Mouse (Mus musculus) embryonic facial prominence, embryonic 14.5 days (tissue): ENCODE results near the gene 1700023F06Rik. TPM values are rescaled to one million over a fixed set of nuclear protein-coding genes. Genes with fewer than 3 reads are reported as not detected.

Experiments used
- ATAC-seq: fragments of 200-750 bp; cut with Nextera tagmentation; 2 replicates; pipeline ENCODE4 v1.8.0; 2017; ENCODE audit warnings: low read depth, moderate number of reproducible peaks, moderate TSS enrichment
- DNase-seq: peaks from one replicate; pipeline ENCODE4 v3.0.0-alpha.2; 2015; ENCODE audit warnings: low spot score
- H3K27ac ChIP-seq: fragments of 300-500 bp; sonication (generic); replicated peaks from 2 replicates; pipeline ENCODE4 v1.5.1; 2014; ENCODE audit warnings: low read depth, mild to moderate bottlenecking, low read length, moderate library complexity
- H3K27me3 ChIP-seq: fragments of 300-500 bp; sonication (generic); replicated peaks from 2 replicates; pipeline ENCODE4 v1.6.1; 2014; ENCODE audit warnings: low read length; ENCODE audit not compliant: control insufficient read depth, insufficient read depth
- H3K36me3 ChIP-seq: fragments of 300-500 bp; sonication (generic); 2 replicates; pipeline ENCODE4 v1.6.1; 2014; ENCODE audit warnings: low read length, mixed read lengths; ENCODE audit not compliant: control insufficient read depth, insufficient read depth
- H3K4me1 ChIP-seq: fragments of 300-500 bp; sonication (generic); 2 replicates; pipeline ENCODE4 v1.6.1; 2014; ENCODE audit warnings: antibody characterized with exemption, low read length; ENCODE audit not compliant: control insufficient read depth, insufficient read depth
- H3K4me2 ChIP-seq: fragments of 300-500 bp; sonication (generic); 2 replicates; pipeline ENCODE4 v1.6.1; 2014; ENCODE audit warnings: low read depth, mild to moderate bottlenecking, low read length, moderate library complexity, mixed read lengths
- H3K4me3 ChIP-seq: fragments of 300-500 bp; sonication (generic); 2 replicates; pipeline ENCODE4 v1.5.1; 2014; ENCODE audit warnings: low read depth, mild to moderate bottlenecking, low read length
- H3K9ac ChIP-seq: fragments of 300-500 bp; sonication (generic); 2 replicates; pipeline ENCODE4 v1.6.1; 2014; ENCODE audit warnings: low read depth, mild to moderate bottlenecking, low read length, moderate library complexity, mixed read lengths
- H3K9me3 ChIP-seq: fragments of 300-500 bp; sonication (generic); 2 replicates; pipeline ENCODE4 v1.6.1; 2016; ENCODE audit warnings: low read length; ENCODE audit not compliant: control insufficient read depth
- WGBS: fragments of 180-500 bp; shearing (Covaris S2); extraction: QIAGEN DNeasy Blood & Tissue Kit; methylation state at CpG from one replicate; pipeline ENCODE4 v1.1.7; 2014; 5-methylcytosine and 5-hydroxymethylcytosine counted together
- polyA plus RNA-seq: library from polyadenylated mRNA; unstranded; fragments of >200 nt; fragmentation: Nextera tagmentation; extraction: Ambion mirVana; gene quantifications from 2 replicates; pipeline ENCODE4 v1.2.1, GENCODE M21; 2014

Gene 1700023F06Rik
- polyA plus RNA-seq, 1 experiment from 2014 or later, result 1.6 TPM

GRCm38 (mm10) chr11:103161449-103161848 lies 46.9 kb downstream of the 1700023F06Rik start:
- H3K27ac ChIP-seq, result no peak overlapping the region
- DNase-seq (no peak), ATAC-seq (no peak)
- H3K4me3 ChIP-seq, result no peak overlapping the region
- no peaks in the 10 kb centered on the region for H3K9me3 ChIP-seq
- no peaks in the 10 kb centered on the region for H3K36me3 ChIP-seq
- H3K4me1 ChIP-seq, result peaks cover 7% of the 10 kb centered on the region; the same call in 1 of the 2 replicates
- no peaks in the 10 kb centered on the region for H3K27me3 ChIP-seq
- 59% methylated on average over 3 of the region's 7 CpGs for WGBS
- H3K4me2 ChIP-seq, result no peak overlapping the region
- no peak overlapping the region for H3K9ac ChIP-seq

GRCm38 (mm10) chr11:103160738-103161137 lies 47.6 kb downstream of the 1700023F06Rik start:
- ATAC-seq, result no peak
- no peak for DNase-seq

GRCm38 (mm10) chr11:103158621-103159478 lies 49.5 kb downstream of the 1700023F06Rik start:
- DNase-seq, result peak; percentile 92
- Histone ChIP-seq H3K27ac (no peak overlapping the region), H3K4me3 (peak overlapping the region; percentile 30), H3K4me1 (peaks cover 7% of the 10 kb centered on the region; the same call in 1 of the 2 replicates), H3K4me2 (peak overlapping the region; percentile 65), H3K9ac (peak overlapping the region; percentile 54; the same call in 1 of the 2 replicates), H3K36me3 (no peaks in the 10 kb centered on the region), H3K27me3 (no peaks in the 10 kb centered on the region), H3K9me3 (no peaks in the 10 kb centered on the region)
- WGBS, result 2% methylated on average over 24 of the region's 25 CpGs
- peak; percentile 97 for ATAC-seq

More at GRCm38 (mm10) chr11:103160738-103161137, 47.6 kb downstream of the 1700023F06Rik start:
- 86% methylated on average over 11 of the region's 11 CpGs for WGBS
- Histone ChIP-seq H3K27ac (no peak overlapping the region), H3K36me3 (no peaks in the 10 kb centered on the region), H3K27me3 (no peaks in the 10 kb centered on the region), H3K9me3 (no peaks in the 10 kb centered on the region), H3K9ac (no peak overlapping the region), H3K4me2 (no peak overlapping the region), H3K4me3 (no peak overlapping the region), H3K4me1 (peaks cover 7% of the 10 kb centered on the region; the same call in 1 of the 2 replicates)

GRCm38 (mm10) chr11:103149771-103150170 lies 58.6 kb downstream of the 1700023F06Rik start:
- ATAC-seq (no peak), DNase-seq (no peak)
- Histone ChIP-seq H3K36me3 (no peaks in the 10 kb centered on the region), H3K9me3 (no peaks in the 10 kb centered on the region), H3K27ac (no peak overlapping the region), H3K4me3 (no peak overlapping the region), H3K4me1 (peaks cover 4% of the 10 kb centered on the region; the same call in 1 of the 2 replicates), H3K27me3 (no peaks in the 10 kb centered on the region), H3K4me2 (no peak overlapping the region), H3K9ac (no peak overlapping the region)
- 90% methylated on average over 4 of the region's 4 CpGs for WGBS

Other genes starting within 250 kb of the 1700023F06Rik start
- 55.5 and 60.0 TPM in 2 replicates for gene Nmt1, start 180.4 kb downstream of the 1700023F06Rik start, polyA plus RNA-seq
- gene Dcakd, start 180.2 kb downstream of the 1700023F06Rik start, polyA plus RNA-seq, result 138 and 153 TPM in 2 replicates
- 3.0 and 3.2 TPM in 2 replicates for gene Plcd3, start 106.9 kb downstream of the 1700023F06Rik start, polyA plus RNA-seq
- gene Acbd4, start 106.9 kb downstream of the 1700023F06Rik start, polyA plus RNA-seq, result 15.0 and 21.4 TPM in 2 replicates
- 7.3 and 8.9 TPM in 2 replicates for gene Hexim1, start 92.3 kb downstream of the 1700023F06Rik start, polyA plus RNA-seq
- gene Hexim2, start 76.1 kb downstream of the 1700023F06Rik start, polyA plus RNA-seq, result 6.8 and 9.5 TPM in 2 replicates
- gene Fmnl1, start 37.5 kb downstream of the 1700023F06Rik start, polyA plus RNA-seq, result 3.3 and 3.5 TPM in 2 replicates
- gene Spata32, start 9.9 kb upstream of the 1700023F06Rik start, polyA plus RNA-seq, result not detected in 2 replicates
- gene Map3k14, start 58.9 kb upstream of the 1700023F06Rik start, polyA plus RNA-seq, result 4.6 and 5.1 TPM in 2 replicates
- 8.6 and 9.4 TPM in 2 replicates for gene Arhgap27, start 155.1 kb upstream of the 1700023F06Rik start, polyA plus RNA-seq
- 8.1 and 8.7 TPM in 2 replicates for gene Plekhm1, start 204.1 kb upstream of the 1700023F06Rik start, polyA plus RNA-seq